Mouse (Mus musculus): ENCODE results near the gene Hpse2.
"Not testable (repeated sequence)": the region's sequence is repeated elsewhere in the genome, so short reads cannot be mapped to it uniquely, and the experiment has no call there.

Hpse2 gene

GRCm38 (mm10) chr19:42850444-42850843 lies 537.7 kb downstream of the Hpse2 start:
- CTCF ChIA-PET, result no interaction called here

DNA sequence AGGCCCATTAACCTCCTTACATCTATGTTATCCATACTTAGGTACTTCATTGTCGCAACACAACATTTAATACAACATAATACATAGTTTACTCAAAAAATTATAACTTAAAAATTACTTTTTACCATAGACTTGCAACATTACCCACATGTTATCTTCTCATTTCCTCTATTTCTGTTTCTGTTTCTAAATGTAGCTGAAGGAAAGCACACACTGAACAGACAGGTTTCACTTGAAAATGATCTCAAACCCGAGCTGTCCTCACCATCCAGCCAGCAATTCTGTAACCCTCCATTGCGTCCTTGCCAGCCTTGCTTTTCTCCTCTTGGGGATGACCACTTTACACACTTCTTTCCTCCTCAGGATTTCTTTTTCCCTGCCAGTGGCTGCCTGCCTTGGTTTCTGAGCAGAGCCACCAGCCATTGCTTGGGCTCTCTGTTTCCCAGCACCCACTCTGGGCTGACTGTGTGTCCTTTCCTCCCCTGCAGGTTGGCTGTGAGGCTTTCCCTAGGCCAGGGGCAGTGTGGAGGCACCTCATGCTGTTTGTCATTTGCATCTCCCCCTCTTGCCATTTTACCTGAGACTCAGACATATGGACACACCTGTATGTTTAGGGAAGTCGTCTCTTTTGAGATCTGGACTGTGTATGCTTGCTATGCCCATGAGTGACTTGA lies 548.4 kb downstream of the Hpse2 start:
- CTCF ChIA-PET, result no interaction called here

DNA sequence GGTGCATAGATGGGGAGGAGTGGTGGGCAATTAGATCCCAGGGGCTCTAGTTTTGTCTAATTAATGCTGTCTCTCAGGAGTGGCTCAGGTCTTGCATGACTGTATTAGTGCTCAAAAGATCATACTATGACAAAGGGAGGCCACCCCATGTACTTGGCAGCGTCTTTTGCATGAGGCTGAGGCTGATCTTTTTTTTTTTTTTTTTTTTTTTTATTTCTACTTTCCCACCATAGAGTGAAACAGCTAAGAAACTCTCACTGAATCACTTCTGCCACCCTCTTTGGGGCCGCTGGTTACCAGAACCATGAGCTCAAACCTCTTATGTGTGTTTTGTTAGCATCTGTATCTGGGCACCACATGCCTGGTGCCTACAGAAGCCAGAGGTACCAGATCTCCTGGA lies 549.0 kb downstream of the Hpse2 start:
- CTCF ChIA-PET, result no interaction called here

- CTCF ChIA-PET, result interaction anchor here (0.7 kb wide), 1 partner anchor 56 kb away, joined by 3 read pairs; no protein-coding TSS in a partner anchor
Observed at GRCm38 (mm10) chr19:42838271-42838670, 549.9 kb downstream of the Hpse2 start.

DNA sequence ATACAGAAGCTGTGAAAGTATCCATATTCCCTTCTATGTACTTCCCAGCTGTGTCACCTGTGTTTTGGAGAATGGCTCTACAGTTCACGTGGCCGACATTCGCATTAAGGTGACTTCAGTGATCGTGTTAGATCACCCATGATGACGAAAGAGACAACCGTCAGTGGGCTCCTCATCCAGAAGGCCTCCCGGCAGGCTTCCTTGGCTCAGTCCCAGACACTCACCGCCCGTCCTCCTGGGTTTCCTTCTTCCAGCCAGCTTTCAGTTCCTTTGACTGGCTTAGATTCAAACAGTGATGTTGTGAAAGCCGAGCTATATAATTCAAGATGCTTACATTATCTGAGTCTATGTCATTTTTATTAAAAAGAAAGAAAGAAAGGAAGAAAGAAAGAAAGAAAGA lies 550.6 kb downstream of the Hpse2 start:
- CTCF ChIA-PET, result interaction anchor here (0.6 kb wide), 1 partner anchor 643 kb away, joined by 8 read pairs; no protein-coding TSS in a partner anchor

DNA sequence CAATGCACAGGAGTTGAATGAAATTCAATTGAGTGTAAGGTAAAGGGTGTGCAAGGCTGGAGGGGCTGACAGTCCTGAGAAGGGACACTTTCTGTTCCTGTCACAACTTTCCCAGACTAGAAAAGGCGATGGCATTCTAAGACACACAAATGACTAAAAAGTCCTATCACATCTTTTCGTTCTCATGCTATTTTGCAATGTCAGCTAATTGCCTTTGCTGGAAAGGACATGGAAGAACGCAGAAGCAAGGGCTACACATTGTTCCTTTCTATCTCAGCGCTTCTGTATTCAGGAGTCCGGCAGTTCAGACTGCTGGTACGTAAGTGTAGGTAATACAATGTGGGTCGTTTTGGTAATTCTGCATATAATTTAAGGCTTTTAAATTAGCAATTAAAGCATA lies 555.0 kb downstream of the Hpse2 start:
- CTCF ChIA-PET, result no interaction called here

DNA sequence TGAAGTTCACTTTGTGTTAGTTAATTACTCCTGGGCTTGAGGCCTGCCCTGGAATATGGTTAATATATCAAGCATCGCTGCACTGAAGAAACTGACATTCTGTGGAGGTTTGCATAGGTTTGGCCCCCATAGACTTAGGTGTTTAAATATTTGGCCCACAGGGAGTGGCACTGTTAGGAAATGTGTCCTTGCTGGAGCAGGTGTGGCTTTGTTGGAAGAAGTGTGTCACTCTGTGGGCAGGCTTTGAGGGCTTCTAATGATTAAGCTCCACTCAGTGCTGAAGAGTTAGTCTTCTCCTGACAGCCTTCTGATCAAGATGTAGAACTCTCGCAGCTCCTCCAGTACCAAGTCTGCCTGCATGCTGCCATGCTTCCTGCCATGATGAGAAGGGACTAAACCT lies 555.9 kb downstream of the Hpse2 start:
- CTCF ChIA-PET, result no interaction called here

DNA sequence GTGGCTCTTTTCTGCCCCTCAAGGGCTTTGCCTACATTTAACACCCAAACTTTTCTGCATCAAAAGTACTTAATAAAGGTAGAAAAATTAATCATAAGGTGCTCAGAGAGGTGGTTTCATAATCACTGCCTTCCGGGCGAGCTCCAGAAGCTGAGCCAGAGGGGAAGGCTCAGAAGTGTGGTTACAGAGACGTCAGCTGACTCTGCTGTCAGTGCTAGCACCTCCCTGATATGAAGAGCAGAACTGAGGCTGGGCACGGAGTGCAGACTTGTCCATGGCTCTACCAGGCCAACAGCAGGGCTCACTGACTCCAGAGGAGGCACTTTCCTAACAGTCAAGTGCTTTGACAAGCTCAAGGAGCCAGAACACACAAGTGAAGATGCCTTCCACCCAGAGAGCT lies 559.0 kb downstream of the Hpse2 start:
- CTCF ChIA-PET, result no interaction called here

DNA sequence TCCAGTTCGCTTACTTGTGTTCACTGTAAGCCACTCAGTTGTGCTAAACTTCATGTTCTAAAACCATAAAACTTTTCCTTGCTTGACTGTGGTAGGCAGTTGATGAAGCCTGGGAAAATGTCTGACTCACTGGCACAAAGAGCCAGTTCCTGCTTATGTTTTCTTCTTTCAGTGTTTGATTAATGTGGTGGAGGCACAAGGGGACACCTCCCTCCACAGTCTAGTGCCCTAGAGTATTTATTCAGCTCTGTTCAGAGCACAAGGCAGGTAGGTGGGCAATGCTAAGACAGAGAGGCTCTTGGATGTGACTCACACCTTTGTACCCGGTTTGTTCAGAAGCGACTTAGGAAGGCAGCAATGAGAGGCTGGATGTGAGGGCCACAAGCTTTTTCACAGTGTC lies 560.3 kb downstream of the Hpse2 start:
- CTCF ChIA-PET, result no interaction called here

- CTCF ChIA-PET, result no interaction called here
Observed at GRCm38 (mm10) chr19:42820109-42820508, 568.0 kb downstream of the Hpse2 start.

DNA sequence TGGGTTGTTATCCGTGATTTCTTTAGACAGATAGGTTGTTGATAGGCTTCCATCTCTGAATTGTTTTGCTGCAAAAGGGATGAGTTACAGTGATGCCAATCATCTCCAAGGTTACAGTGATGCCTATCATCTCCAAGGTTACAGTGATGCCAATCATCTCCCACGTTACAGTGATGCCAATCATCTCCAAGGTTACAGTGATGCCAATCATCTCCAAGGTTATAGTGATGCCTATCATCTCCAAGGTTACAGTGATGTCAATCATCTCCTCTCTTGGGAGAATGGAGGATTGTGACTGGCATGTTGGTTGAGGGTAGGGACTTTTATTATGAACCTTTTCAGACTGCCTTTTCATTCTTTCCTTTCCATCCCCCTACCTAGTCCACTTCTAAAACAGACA lies 570.4 kb downstream of the Hpse2 start:
- CTCF ChIA-PET, result no interaction called here

DNA sequence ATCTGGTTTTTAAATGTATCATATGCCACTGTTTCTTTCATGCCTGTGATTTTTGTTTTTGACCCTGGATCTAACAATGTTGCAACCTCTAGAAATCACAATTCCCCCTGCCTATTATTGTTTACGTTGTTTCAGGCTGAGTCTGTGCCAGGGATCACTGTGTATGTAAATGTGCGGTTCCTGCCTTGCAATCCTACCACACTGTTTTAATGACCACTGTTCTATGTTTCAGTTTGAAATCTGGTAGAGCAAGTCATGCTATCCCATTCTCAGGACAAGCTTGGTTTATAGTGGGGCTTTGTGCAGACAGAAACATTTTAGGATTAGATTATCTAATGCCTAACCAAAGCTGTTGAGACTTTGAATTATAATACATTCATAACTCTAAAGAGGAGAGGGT lies 571.9 kb downstream of the Hpse2 start:
- CTCF ChIA-PET, result interaction anchor here (0.6 kb wide), 1 partner anchor 662 kb away, joined by 5 read pairs; no protein-coding TSS in a partner anchor

DNA sequence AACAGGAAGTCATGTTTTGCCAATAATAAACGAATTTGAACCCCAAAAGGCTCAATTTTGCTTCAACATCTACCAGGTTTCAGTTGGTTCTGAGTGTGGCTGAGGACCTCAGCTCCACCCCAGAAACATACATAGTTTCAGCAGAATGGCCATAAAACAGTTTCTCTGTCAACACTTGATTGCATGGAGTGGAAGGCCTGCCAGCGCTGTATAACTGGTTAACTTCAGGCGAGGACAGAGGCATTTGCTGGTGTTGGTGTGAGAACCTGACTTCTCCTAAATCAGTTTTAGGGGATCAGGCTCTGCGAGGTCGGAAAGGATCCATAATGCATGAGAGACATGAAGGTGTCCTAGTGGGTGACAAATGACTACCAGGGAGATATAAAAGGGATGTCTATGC lies 578.0 kb downstream of the Hpse2 start:
- CTCF ChIA-PET, result no interaction called here

DNA sequence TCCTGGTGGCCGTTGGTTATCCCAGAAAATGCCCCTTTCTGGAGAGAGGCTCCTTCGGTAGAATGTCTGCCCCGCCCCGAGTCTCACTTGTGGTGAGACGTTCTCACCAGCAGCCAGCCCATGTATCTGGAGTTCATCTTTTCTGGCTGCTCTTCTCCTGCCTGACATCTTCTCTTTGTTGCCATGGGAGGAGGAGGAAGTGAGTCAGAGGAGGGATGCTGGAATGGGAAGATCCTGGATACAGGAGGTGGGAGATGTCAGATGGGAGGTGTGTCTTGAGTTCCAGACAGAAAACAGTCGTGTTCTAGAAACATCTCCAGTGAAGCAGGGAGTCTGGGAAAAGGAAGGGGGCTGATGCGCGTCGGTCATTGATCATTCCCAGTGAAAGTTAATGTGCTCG lies 578.7 kb downstream of the Hpse2 start:
- CTCF ChIA-PET, result no interaction called here

DNA sequence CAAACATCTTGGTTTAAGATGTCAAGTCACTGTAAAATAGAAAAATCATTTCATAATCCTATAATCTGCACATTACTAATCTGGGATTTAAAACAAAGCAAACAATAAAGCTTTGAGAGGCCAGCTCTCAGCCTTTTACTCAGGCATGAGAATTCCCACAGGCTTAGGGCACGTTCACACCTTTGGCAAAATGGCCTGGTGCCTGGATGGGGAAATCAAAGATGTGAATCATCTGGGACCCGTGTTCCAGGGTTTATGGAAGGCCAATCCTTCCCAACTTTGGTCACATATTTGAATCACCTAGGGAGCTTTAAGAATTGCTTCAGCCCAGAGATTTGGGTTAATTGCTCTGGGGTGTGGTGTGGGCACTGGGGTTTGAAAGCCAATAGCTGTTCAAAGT lies 590.3 kb downstream of the Hpse2 start:
- CTCF ChIA-PET, result interaction anchor here (0.7 kb wide), 1 partner anchor 177 kb away, joined by 3 read pairs; no protein-coding TSS in a partner anchor

- CTCF ChIA-PET, result interaction anchor here (0.6 to 1.5 kb wide), 4 partner anchors 14 to 602 kb away, joined by 3 to 4 read pairs (median 3); no protein-coding TSS in a partner anchor
Observed at GRCm38 (mm10) chr19:42795801-42796200, 592.4 kb downstream of the Hpse2 start.

DNA sequence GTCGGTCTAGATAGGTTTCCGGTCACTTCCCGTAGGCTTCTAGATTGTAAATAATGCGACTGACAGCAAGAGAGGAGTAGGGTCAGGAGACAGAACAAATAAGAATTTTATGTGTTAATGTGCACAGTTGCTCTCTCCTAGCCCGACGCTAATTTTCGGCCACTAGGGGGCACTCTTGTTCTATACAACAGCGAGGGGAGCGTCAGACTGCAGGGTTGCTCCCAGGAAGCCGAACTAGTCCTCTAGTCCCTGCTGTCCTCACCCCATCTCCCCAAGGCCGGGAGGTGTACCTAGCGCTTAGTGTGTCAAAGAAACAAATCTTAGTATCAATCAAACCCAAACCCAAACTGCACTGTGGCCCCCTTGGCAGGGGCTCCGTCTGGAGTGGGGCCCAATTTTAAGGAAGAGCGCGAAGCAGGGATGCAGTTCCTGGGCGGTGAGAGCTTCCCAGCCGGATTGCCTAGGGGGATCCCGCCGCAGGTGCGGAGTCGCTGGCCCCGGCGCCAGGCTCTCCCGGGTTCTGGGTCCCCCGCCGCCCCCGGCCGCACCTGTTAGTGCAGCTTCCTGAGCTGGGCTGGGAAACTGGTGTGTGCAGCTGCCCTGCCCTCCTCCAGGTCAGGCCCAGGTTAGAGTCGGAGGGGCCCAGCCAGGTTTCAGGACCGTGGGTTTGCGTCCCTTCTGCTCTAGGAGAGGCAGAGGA lies 593.1 kb downstream of the Hpse2 start:
- CTCF ChIA-PET, result interaction anchor here (0.6 to 1.5 kb wide), 4 partner anchors 13 to 602 kb away, joined by 3 to 4 read pairs (median 3); no protein-coding TSS in a partner anchor

- CTCF ChIA-PET, result no interaction called here
Observed at GRCm38 (mm10) chr19:42788311-42788710, 599.8 kb downstream of the Hpse2 start.

- CTCF ChIA-PET, result no interaction called here
Observed at GRCm38 (mm10) chr19:42785562-42786220, 602.5 kb downstream of the Hpse2 start.

- CTCF ChIA-PET, result no interaction called here
Observed at GRCm38 (mm10) chr19:42785129-42785528, 603.0 kb downstream of the Hpse2 start.

DNA sequence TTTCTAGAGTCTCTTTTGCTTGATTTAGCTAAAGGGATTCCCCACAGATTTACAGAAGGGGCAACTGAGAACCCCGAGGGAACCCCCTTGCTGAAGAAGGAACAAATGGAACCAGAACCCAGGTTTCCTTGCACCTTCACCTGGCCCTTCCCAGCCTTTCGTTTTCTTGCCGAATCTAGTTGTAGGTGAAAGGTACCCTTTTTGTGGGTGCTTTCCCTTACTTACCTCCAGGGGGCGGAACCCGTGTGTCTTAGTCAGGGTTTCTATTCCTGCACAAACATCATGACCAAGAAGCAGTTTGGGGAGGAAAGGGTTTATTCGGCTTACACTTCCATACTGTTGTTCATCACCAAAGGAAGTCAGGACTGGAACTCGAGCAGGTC lies 608.0 kb downstream of the Hpse2 start:
- CTCF ChIA-PET, result not testable (repeated sequence)

GRCm38 (mm10) chr19:42779531-42780155 lies 608.5 kb downstream of the Hpse2 start, which contains the start of gene Hps1:
TSS of gene Hps1 (minus strand) at chr19:42779978.
- CTCF ChIA-PET, result interaction anchor here (0.5 kb wide), 1 partner anchor 1414 kb away, joined by 13 read pairs; no protein-coding TSS in a partner anchor

Measured in spleen, embryonic (tissue).